Mouse (Mus musculus): ENCODE measurements around the gene Arhgef28. TPM values are rescaled to one million over a fixed set of nuclear protein-coding genes. Genes with fewer than 3 reads are reported as not detected.
"Not testable (repeated sequence)": the region's sequence is repeated elsewhere in the genome, so short reads cannot be mapped to it uniquely, and the experiment has no call there.

Gene Arhgef28
- total RNA-seq, 2 experiments from 2014 or later, result 37.4 to 40.7 TPM

DNA sequence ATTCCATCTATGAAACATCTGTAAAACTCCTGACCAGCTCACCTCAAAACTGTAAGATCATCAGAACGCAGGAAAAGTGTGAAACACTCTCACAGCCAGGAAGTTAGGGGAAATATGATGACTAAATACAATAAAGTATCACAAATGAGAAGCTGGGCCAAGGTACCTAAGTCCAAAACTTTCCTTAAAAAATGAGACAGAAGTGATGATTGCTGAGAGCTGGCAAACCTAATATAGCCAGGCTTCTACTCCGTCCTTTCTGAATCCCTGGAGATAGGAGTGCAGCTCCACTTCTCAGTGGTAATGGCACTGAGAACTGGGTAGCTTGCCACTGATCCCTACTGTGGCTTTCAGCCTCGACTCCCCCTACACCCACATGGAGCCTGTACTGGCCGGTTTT is 184.3 kb downstream of the Arhgef28 start:
- Histone ChIP-seq H3K27ac (no peak overlapping the region), H3K4me3 (no peak overlapping the region)
- intact Hi-C loops (cut with DNase I), result no loop called here
- no peak for DNase-seq (ENCODE audit: extremely low spot score in 1 of 2, low spot score in 2 of 2)
- TF ChIP-seq CTCF (IDR thresholded peaks at IDR 0.05), result no peak

DNA sequence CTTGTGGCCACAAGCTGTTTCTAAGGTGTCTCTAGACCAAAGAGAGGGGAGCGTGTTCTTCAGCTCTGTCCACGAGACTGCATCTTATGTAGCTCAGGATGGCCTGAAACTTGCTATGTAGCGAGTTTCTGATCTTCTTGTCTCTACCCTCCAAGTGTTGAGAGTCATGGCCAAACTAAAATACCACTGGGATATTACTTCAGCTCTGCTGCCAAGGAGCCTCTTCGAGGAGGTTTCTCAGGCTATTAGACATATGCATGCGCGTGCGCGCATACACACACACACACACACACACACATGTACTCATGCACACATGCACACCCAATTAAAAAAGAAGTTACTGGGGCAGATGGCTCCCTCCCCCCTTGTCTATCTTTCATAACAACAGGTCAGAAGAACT is 187.4 kb downstream of the Arhgef28 start:
- intact Hi-C loops (cut with DNase I); H3K4me3 ChIP-seq; DNase-seq (ENCODE audit: extremely low spot score in 1 of 2, low spot score in 2 of 2); H3K27ac ChIP-seq: not testable (repeated sequence)

DNA sequence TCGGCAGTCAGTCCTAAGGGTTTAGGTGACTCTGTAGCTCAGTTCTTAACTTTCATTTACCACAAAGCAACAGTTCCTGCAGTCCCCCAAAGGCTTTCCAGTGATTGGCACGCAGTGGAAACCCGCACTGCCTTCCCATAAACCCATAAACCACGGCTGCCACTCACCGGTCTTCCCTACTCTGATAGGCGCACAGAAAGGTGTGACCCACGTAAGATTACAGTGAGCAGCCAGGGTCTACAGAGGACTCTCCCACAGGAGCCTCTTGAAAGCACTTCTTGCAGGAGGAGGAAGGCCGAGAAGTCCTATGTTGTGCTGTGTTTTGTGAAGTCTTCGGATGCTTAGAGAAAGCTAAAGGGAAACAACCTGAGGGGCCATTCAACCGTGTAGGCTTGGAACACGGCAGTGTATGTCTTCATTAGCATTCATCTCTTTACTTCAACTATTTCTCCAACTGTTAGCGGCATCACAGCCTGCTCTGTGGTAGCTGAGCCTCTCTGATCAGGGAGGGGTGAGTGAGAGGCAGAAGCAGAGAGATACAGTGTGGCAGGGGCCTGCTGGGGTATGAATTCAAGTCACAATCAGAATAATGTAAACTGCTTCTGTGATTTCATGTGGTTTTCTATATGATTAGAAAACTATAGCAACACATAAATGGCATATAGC is 189.2 kb downstream of the Arhgef28 start:
- intact Hi-C loops (cut with DNase I), result no loop called here
- peak; percentile 37 to 45 for DNase-seq (ENCODE audit: extremely low spot score in 1 of 2, low spot score in 2 of 2)
- peak overlapping the region; percentile 33 for H3K4me3 ChIP-seq
- H3K27ac ChIP-seq, result peak overlapping the region; percentile 50; the same call in 1 of the 2 replicates
- TF ChIP-seq CTCF (IDR thresholded peaks at IDR 0.05), result no peak

- TF ChIP-seq CTCF (IDR thresholded peaks at IDR 0.05), result no peak
- intact Hi-C loops (cut with DNase I), result no loop called here
- peak overlapping the region; percentile 74; the same call in 1 of the 2 replicates for H3K27ac ChIP-seq
Observed at GRCm38 (mm10) chr13:98015981-98016922, 190.0 kb downstream of the Arhgef28 start.

GRCm38 (mm10) chr13:98014892-98015291 is 191.3 kb downstream of the Arhgef28 start:
- DNase-seq (ENCODE audit: extremely low spot score in 1 of 2, low spot score in 2 of 2), result no peak
- TF ChIP-seq CTCF (IDR thresholded peaks at IDR 0.05), result no peak
- H3K27ac ChIP-seq, result no peak overlapping the region
- intact Hi-C loops (cut with DNase I), result no loop called here
- H3K4me3 ChIP-seq, result no peak overlapping the region

More at GRCm38 (mm10) chr13:98015981-98016922, 190.0 kb downstream of the Arhgef28 start:
- peak overlapping the region; percentile 52 for H3K4me3 ChIP-seq
- no peak for DNase-seq (ENCODE audit: extremely low spot score in 1 of 2, low spot score in 2 of 2)

DNA sequence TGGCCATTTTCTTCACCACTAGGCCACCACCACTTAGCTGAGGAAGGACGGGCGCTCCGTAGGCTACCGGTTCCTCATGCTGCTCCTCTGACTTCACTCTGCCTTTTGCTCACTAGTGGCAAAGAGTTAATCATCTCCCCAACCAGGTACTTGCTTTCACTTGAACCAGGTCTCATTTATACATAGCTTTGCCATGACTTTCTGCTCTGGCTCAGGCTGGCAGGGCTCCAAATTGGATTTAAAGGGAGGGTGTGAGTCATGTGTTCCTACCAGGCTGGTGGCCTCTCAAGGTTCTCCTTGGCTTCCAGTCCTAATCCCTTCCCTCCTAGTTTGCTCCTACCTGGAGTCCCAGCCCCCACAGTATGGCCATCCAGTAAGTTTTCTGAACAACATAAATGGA is 192.5 kb downstream of the Arhgef28 start:
- intact Hi-C loops (cut with DNase I), result no loop called here

GRCm38 (mm10) chr13:98011931-98012341 is 194.3 kb downstream of the Arhgef28 start:
- intact Hi-C loops (cut with DNase I), result no loop called here
- no peak for DNase-seq (ENCODE audit: extremely low spot score in 1 of 2, low spot score in 2 of 2)
- H3K4me3 ChIP-seq, result no peak overlapping the region
- no peak overlapping the region for H3K27ac ChIP-seq
- TF ChIP-seq CTCF (IDR thresholded peaks at IDR 0.05), result no peak

More for the DNA sequence above, 192.5 kb downstream of the Arhgef28 start:
- Histone ChIP-seq H3K4me3 (no peak overlapping the region), H3K27ac (no peak overlapping the region)
- TF ChIP-seq CTCF (IDR thresholded peaks at IDR 0.05), result no peak
- no peak for DNase-seq (ENCODE audit: extremely low spot score in 1 of 2, low spot score in 2 of 2)

DNA sequence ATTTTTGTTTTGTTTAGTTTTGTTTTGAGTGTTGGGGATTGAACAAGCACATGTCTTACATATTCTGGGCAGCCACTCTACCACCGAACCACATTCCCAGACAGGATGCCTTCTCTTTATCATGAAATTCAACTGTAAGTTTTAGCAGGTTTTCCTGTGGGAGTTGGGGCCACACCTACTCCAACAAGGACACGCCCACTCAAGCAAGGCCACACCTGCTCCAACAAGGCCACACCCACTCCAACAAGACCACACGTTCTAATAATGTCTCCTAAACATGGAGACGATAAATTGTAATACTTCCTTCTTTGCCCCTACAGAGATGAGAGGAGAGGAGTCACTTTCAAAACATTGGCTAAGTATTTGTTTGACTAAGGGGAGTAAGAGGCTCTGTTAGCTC is 197.2 kb downstream of the Arhgef28 start:
- no peak for TF ChIP-seq CTCF (IDR thresholded peaks at IDR 0.05)
- intact Hi-C loops (cut with DNase I), result loop anchor here (5.0 kb wide), 2 partner anchors 57 to 777 kb away; no protein-coding TSS in a partner anchor
- Histone ChIP-seq H3K4me3 (no peak overlapping the region), H3K27ac (no peak overlapping the region)
- DNase-seq (ENCODE audit: extremely low spot score in 1 of 2, low spot score in 2 of 2), result no peak

DNA sequence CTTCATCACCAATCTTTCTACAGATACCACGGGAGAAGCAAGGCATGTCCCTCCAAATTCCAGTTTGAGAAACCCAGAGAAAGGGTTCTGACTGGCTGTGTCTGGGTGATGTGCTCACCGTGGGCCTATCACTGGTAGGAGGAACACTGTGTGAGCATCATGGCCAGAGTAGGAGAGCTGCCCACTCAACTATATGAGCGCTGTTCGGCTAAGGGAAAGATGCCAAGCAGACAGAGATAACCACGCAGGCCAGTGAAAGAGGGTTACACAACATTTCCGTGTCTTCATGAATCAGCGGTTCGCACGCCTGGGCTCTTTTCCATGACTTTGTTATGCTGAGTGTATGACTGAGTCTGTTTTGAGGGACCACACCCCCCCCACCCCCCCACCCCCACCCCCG is 197.7 kb downstream of the Arhgef28 start:
- H3K27ac ChIP-seq, result 0 out of 2 replicates have a peak overlapping the region, but pooled peaks have one; percentile 2
- intact Hi-C loops (cut with DNase I), result loop anchor here (5.0 kb wide), 2 partner anchors 56 to 776 kb away; no protein-coding TSS in a partner anchor
- DNase-seq (ENCODE audit: extremely low spot score in 1 of 2, low spot score in 2 of 2), result peak; percentile 49 to 68
- no peak for TF ChIP-seq CTCF (IDR thresholded peaks at IDR 0.05)
- no peak overlapping the region for H3K4me3 ChIP-seq

DNA sequence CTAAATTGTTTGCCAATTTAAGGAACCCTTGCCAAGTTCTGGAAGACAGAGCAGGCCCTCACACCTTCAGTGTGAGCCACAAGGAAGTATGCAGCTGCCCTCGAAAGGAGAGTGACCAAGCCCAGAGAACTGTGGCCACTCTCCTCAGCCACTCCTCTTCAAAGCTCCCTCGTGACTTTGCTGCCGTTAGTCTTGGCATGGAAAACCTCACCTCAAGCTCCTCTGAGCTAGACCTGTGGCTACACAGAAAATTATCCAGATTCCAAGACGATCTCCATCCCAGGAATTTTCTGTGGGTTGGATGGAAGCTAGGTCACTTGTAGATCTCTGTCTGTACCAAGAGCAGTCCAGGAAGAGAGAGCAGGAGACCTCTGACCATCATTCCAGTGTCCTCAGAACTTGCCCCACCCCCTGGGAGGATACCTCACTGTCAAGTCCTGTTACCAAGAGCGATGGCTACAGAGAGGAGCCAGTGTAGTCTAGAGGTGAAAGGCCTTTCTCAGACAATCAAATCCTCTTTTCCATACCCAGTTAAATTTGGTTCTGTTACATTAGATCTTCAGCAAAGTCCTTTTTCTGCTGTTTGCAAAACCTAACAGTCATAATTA is 200.5 kb downstream of the Arhgef28 start:
- no peak for TF ChIP-seq CTCF (IDR thresholded peaks at IDR 0.05)
- intact Hi-C loops (cut with DNase I), result loop anchor here (5.0 kb wide), 2 partner anchors 53 to 773 kb away; no protein-coding TSS in a partner anchor
- no peak overlapping the region for H3K4me3 ChIP-seq
- DNase-seq (ENCODE audit: extremely low spot score in 1 of 2, low spot score in 2 of 2), result no peak
- no peak overlapping the region for H3K27ac ChIP-seq

DNA sequence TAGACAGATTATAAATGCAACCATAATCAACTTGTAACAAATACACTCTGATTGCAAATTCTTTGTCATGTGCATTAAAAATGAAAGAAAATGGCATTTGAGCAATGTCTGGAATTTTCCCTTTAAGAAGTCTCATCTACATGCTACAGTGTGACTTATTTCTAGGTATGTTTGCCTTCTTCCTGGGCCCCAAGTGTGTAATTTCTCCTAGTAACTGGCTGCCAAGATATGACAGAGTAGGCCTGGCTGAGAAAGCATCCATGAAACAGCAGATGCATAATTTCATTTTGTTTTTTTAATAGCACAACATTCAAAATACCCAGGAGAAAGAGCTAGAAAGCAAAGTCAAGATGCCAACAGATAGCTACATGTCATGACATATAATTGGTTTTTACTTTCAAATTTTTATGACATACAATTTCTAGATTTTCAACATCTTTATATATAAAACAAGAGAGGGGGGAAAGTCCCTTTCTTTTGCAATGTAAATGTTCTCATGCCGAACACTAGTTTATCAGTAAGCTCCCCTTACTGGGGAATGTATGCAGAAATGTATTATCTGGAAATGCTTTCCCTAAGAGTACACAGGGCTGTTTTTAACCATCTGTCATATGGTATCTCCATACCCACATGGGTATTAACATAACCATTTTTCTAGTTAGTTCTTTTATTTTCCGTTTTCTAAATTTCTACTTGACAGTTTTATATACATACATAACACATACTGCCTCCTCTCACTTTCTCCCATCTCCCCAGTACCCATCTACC is 201.4 kb downstream of the Arhgef28 start:
- intact Hi-C loops (cut with DNase I), result loop anchor here (5.0 kb wide), 2 partner anchors 53 to 773 kb away; no protein-coding TSS in a partner anchor
- no peak overlapping the region for H3K27ac ChIP-seq
- H3K4me3 ChIP-seq, result no peak overlapping the region
- no peak for DNase-seq (ENCODE audit: extremely low spot score in 1 of 2, low spot score in 2 of 2)
- TF ChIP-seq CTCF (IDR thresholded peaks at IDR 0.05), result no peak
